Mouse (Mus musculus) CH12.LX (cell line): ENCODE data around the gene Gm27235. TPM values are rescaled to one million over a fixed set of nuclear protein-coding genes. Genes with fewer than 3 reads are reported as not detected.

ENCODE experiments used
- DNase-seq: peaks from one replicate; pipeline ENCODE4 v3.0.0-alpha.2; 2013; ENCODE audit errors: extremely low read depth
- H3K27ac ChIP-seq: 2 replicates; pipeline ENCODE4 v1.5.1; 2012; ENCODE audit warnings: low read depth, mild to moderate bottlenecking, control low read depth, moderate library complexity; ENCODE audit not compliant: insufficient read depth
- H3K27me3 ChIP-seq: replicated peaks from 2 replicates; pipeline ENCODE3; 2012; ENCODE audit warnings: inconsistent platforms
- H3K36me3 ChIP-seq, 2 experiments: replicated peaks in 1 of 2; 2 replicates each; pipeline versions ENCODE3 to v1.6.1; 2012; ENCODE audit warnings: inconsistent platforms in 1 of 2, low read length in 1 of 2, mild to moderate bottlenecking in 1 of 2, mixed read lengths in 1 of 2, moderate library complexity in 1 of 2; ENCODE audit not compliant: control insufficient read depth in 1 of 2, insufficient read depth in 1 of 2
- H3K4me1 ChIP-seq, 2 experiments: 2 replicates each; pipeline ENCODE4 v1.6.1; 2012; ENCODE audit warnings: inconsistent platforms in 1 of 2, moderate library complexity in 1 of 2; ENCODE audit not compliant: insufficient read depth in 2 of 2, control insufficient read depth in 1 of 2
- H3K4me2 ChIP-seq: 2 replicates; pipeline ENCODE4 v1.6.1; 2012; ENCODE audit warnings: low read depth, mild to moderate bottlenecking, control low read depth; ENCODE audit not compliant: poor library complexity, insufficient read depth, severe bottlenecking
- H3K4me3 ChIP-seq, 3 experiments: fragments of 150-350 bp in 1 of 3; sonication (generic) in 1 of 3; replicated peaks in 1 of 3; 2 replicates each; pipeline versions ENCODE3 to v1.5.1; 2011 to 2012; ENCODE audit warnings: low read depth in 2 of 3, low read length in 2 of 3, mild to moderate bottlenecking in 2 of 3, moderate library complexity in 2 of 3, control low read depth in 1 of 3, improper control_type of control experiment in 1 of 3, inconsistent platforms in 1 of 3, mixed read lengths in 1 of 3; ENCODE audit not compliant: poor library complexity in 1 of 3
- H3K79me2 ChIP-seq: replicated peaks from 2 replicates; pipeline ENCODE4 v1.6.1; 2012; ENCODE audit warnings: mild to moderate bottlenecking, moderate library complexity; ENCODE audit not compliant: control insufficient read depth, poor library complexity, insufficient read depth, severe bottlenecking; ENCODE audit errors: extremely low read depth
- H3K9ac ChIP-seq: 2 replicates; pipeline ENCODE4 v1.6.1; 2012; ENCODE audit warnings: low read depth, mild to moderate bottlenecking, control low read depth, moderate library complexity; ENCODE audit not compliant: insufficient read depth
- H3K9me3 ChIP-seq: replicated peaks from 2 replicates; pipeline ENCODE3; 2012; ENCODE audit warnings: low read length, inconsistent platforms, mixed read lengths
- CHD1 ChIP-seq: IDR thresholded peaks from 2 replicates; pipeline ENCODE4 v1.6.1; 2012; ENCODE audit warnings: low read depth, low read length, improper control_type of control experiment, inconsistent platforms
- CHD2 ChIP-seq: IDR thresholded peaks from 2 replicates; pipeline ENCODE4 v1.6.1; 2011; ENCODE audit warnings: low read length, improper control_type of control experiment
- CTCF ChIP-seq, 2 experiments: IDR thresholded peaks in 1 of 2; conservative IDR thresholded peaks in 1 of 2; 2 replicates each; pipeline ENCODE4 v1.5.1; 2011 to 2012; ENCODE audit warnings: low read depth in 2 of 2, low read length in 2 of 2, improper control_type of control experiment in 1 of 2, inconsistent platforms in 1 of 2, mild to moderate bottlenecking in 1 of 2, moderate library complexity in 1 of 2
- E2F4 ChIP-seq: IDR thresholded peaks from 2 replicates; pipeline ENCODE4 v1.6.1; 2011; ENCODE audit warnings: low read depth, low read length, improper control_type of control experiment; ENCODE audit not compliant: insufficient replicate concordance
- ELF1 ChIP-seq: IDR thresholded peaks from 2 replicates; pipeline ENCODE4 v1.6.1; 2014; ENCODE audit warnings: low read depth, mild to moderate bottlenecking, inconsistent platforms, low read length, improper control_type of control experiment
- ETS1 ChIP-seq: conservative IDR thresholded peaks from 2 replicates; pipeline ENCODE4 v1.6.1; 2012; ENCODE audit warnings: low read depth, mild to moderate bottlenecking, inconsistent platforms, low read length, improper control_type of control experiment, moderate library complexity
- GABPA ChIP-seq: IDR thresholded peaks from 2 replicates; pipeline ENCODE4 v1.6.1; 2012; ENCODE audit warnings: low read depth, low read length, improper control_type of control experiment, inconsistent platforms; ENCODE audit not compliant: insufficient replicate concordance
- JUND ChIP-seq: conservative IDR thresholded peaks from 2 replicates; pipeline ENCODE4 v1.6.1; 2011; ENCODE audit warnings: low read depth, low read length, improper control_type of control experiment
- MAFK ChIP-seq: IDR thresholded peaks from 2 replicates; pipeline ENCODE4 v1.6.1; 2011; ENCODE audit warnings: low read length, improper control_type of control experiment; ENCODE audit not compliant: insufficient replicate concordance
- MAX ChIP-seq: IDR thresholded peaks from 2 replicates; pipeline ENCODE4 v1.6.1; 2011; ENCODE audit warnings: low read length, improper control_type of control experiment
- MAZ ChIP-seq: IDR thresholded peaks from 2 replicates; pipeline ENCODE4 v1.6.1; 2012; ENCODE audit warnings: low read depth, mild to moderate bottlenecking, inconsistent platforms, low read length, improper control_type of control experiment, moderate library complexity
- MYC ChIP-seq: IDR thresholded peaks from 2 replicates; pipeline ENCODE4 v1.6.1; 2011; ENCODE audit warnings: low read depth, mild to moderate bottlenecking, improper control_type of control experiment, low read length
- PAX5 ChIP-seq: IDR thresholded peaks from 2 replicates; pipeline ENCODE4 v1.6.1; 2012; ENCODE audit warnings: low read length, inconsistent platforms, mixed read lengths
- RAD21 ChIP-seq: IDR thresholded peaks from 2 replicates; pipeline ENCODE4 v1.6.1; 2011; ENCODE audit warnings: low read depth, mild to moderate bottlenecking, low read length, improper control_type of control experiment, moderate library complexity
- SIN3A ChIP-seq: IDR thresholded peaks from 2 replicates; pipeline ENCODE4 v1.6.1; 2012; ENCODE audit warnings: low read length, improper control_type of control experiment, inconsistent platforms
- SMC3 ChIP-seq: IDR thresholded peaks from 2 replicates; pipeline ENCODE4 v1.6.1; 2011; ENCODE audit warnings: low read depth, low read length, improper control_type of control experiment
- TBP ChIP-seq: conservative IDR thresholded peaks from 2 replicates; pipeline ENCODE4 v1.6.1; 2011; ENCODE audit warnings: low read depth, low read length, improper control_type of control experiment
- TCF12 ChIP-seq: IDR thresholded peaks from 2 replicates; pipeline ENCODE4 v1.6.1; 2014; ENCODE audit warnings: low read depth, mild to moderate bottlenecking, inconsistent platforms, low read length, improper control_type of control experiment
- UBTF ChIP-seq: IDR thresholded peaks from 2 replicates; pipeline ENCODE4 v1.6.1; 2012; ENCODE audit warnings: low read depth, mild to moderate bottlenecking, inconsistent platforms, low read length, improper control_type of control experiment, moderate library complexity
- USF1 ChIP-seq: IDR thresholded peaks from 2 replicates; pipeline ENCODE4 v1.6.1; 2014; ENCODE audit warnings: low read depth, mild to moderate bottlenecking, inconsistent platforms, low read length, improper control_type of control experiment
- ZNF384 ChIP-seq: IDR thresholded peaks from 2 replicates; pipeline ENCODE4 v1.6.1; 2012; ENCODE audit warnings: low read depth, low read length, improper control_type of control experiment, inconsistent platforms
- dilution Hi-C: fragments of 300-500 bp; cut with MboI; formaldehyde crosslinking; loops from 2 replicates; pipeline ENCODE4 v1.14.3; 2020; ENCODE audit warnings: low sequenced_read_pairs; ENCODE audit not compliant: extremely low pct_unique_long_range_greater_than_20kb, extremely low pct_ligation_motif_present
- in situ Hi-C: fragments of 300-500 bp; cut with MboI; formaldehyde crosslinking; loops from 3 replicates; pipeline ENCODE4 v1.14.3; 2019; ENCODE audit warnings: low sequenced_read_pairs, low pct_ligation_motif_present, low pct_unique_long_range_greater_than_20kb, mixed read lengths
- polyA plus RNA-seq: library from polyadenylated mRNA; unstranded; fragments of >175 nt; gene quantifications from 2 replicates; pipeline ENCODE4 v1.2.1, GENCODE M21; 2012; ENCODE audit warnings: low read depth; ENCODE audit not compliant: insufficient read length
- total RNA-seq, 2 experiments: library from RNA; depleted of rRNA; stranded (reverse); fragments of 300-350 nt in 1 of 2; fragments of >200 nt in 1 of 2; gene quantifications; 2 replicates each; pipeline ENCODE4 v1.2.3; 2012 to 2014

Gm27235 gene
- total and polyA plus RNA-seq, 3 experiments: not detected

DNA sequence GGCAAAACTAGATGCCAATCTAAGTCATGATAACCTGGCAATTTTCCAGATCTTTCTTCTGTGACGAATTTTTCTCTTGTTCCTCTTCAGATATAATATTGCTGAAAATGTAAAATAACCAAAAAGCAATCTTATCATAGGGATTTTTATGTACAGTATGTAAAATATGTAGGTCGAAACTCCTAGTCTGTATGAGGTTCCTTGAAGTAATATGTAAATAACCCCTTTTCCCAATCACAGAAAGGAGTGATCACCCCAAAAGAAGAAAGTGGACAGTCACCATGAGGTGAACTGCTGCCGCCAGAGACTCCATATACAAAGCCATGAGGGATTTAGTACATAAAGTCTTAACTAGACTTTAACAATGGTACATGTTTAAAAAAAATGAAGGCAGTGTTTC lies 11.9 kb downstream of the Gm27235 start, which contains the start of gene Gm17727 (continued):
- no peak for TF ChIP-seq SIN3A

DNA sequence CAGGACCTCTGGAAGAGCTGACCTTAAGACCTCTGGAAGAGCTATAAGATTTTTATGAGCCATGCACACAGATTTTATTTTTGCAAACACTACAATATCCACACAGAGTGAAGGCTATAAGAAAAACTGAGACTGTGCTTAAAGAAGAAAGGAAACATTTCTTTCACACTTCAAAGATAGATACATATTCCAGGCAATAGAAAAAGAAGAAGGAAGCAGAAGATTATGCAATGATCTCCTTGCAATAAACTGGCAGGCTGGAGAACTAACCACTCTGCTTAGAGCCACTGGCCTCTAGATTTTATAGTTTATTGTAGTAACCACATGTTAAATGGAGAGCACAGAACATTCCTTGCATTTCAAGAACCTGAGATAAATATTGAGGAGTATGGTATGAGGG lies 33.1 kb downstream of the Gm27235 start:
- DNase-seq: no peak
- Histone ChIP-seq H3K4me1 (no peaks in the 10 kb centered on the region), H3K27ac (no peak overlapping the region), H3K9ac (no peak overlapping the region), H3K79me2 (no peaks in the 10 kb centered on the region), H3K4me2 (no peak overlapping the region), H3K27me3 (peaks cover 27% of the 10 kb centered on the region), H3K4me3 (no peak overlapping the region), H3K36me3 (no peaks in the 10 kb centered on the region), H3K9me3 (no peaks in the 10 kb centered on the region)
- no peak for TF ChIP-seq GABPA
- dilution Hi-C loops (no loop called here), in situ Hi-C loops (no loop called here)

DNA sequence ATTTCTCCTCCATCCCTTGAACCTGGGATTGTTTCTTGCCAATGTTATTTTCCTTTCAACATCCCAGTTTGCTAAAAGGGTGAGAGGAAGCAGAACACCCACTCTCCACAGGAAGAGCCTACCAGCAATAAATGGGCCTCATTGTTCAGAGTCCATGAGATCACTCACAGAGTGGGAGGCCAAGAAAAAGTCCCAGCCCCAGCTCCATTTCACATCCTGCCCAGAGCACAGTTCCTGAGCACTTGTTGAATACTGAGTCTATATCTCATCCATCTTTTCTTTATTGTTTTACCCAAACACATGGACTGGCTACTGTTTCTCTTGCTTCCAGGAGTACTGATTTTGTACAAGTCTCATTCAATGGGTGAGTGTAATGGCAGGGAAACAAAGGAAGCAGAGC lies 49.2 kb downstream of the Gm27235 start, which contains the start of gene Gm17677:
Gm17677 (plus strand) TSS at position 301 of the 400 bp plus-strand sequence.
- DNase-seq: no peak
- TF ChIP-seq MAX (no peak), MAZ (no peak), MYC (no peak), TBP (no peak), RAD21 (no peak), JUND (no peak), ZNF384 (no peak), PAX5 (no peak), ETS1 (no peak), ELF1 (no peak), GABPA (no peak), CTCF (conservative IDR thresholded peaks at IDR 0.05 in 1 of 2, IDR thresholded peaks at IDR 0.05 in 1 of 2; ENCODE audit: low read depth in 2 of 2, low read length in 2 of 2) (no peak), TCF12 (no peak), E2F4 (no peak), MAFK (no peak), CHD2 (no peak), SMC3 (no peak), CHD1 (no peak), USF1 (no peak), UBTF (no peak)
- H3K27ac ChIP-seq: no peak within 1 kb of the TSS
- in situ Hi-C loops: no loop called here
- H3K9me3 ChIP-seq: peaks cover 4% of the 10 kb centered on the region
- no peak within 1 kb of the TSS for H3K9ac ChIP-seq
- no peaks in the 10 kb centered on the region for H3K79me2 ChIP-seq
- H3K27me3 ChIP-seq: peaks cover 42% of the 10 kb centered on the region
- no peak within 1 kb of the TSS for H3K4me2 ChIP-seq
- H3K4me1 ChIP-seq: no peaks in the 10 kb centered on the region
- dilution Hi-C loops: no loop called here
- no peaks in the 10 kb centered on the region for H3K36me3 ChIP-seq
- H3K4me3 ChIP-seq: no peak within 1 kb of the TSS

Other genes starting within 250 kb of the Gm27235 start
- gene Ddx25, start 231.6 kb downstream of the Gm27235 start, total RNA-seq (2012; rRNA removed): 0.50 and 0.85 TPM in 2 replicates
- gene Ddx25, start 231.6 kb downstream of the Gm27235 start, total RNA-seq (2014; rRNA removed): 0.44 and 0.68 TPM in 2 replicates
- 0.33 and 0.46 TPM in 2 replicates for gene Ddx25, start 231.6 kb downstream of the Gm27235 start, polyA plus RNA-seq
- 18.0 and 22.5 TPM in 2 replicates for gene Pus3, start 231.5 kb downstream of the Gm27235 start, total RNA-seq (2012; rRNA removed)
- gene Pus3, start 231.5 kb downstream of the Gm27235 start, total RNA-seq (2014; rRNA removed): 40.8 and 45.2 TPM in 2 replicates
- 21.8 and 22.1 TPM in 2 replicates for gene Pus3, start 231.5 kb downstream of the Gm27235 start, polyA plus RNA-seq
- 0.17 and 1.0 TPM in 2 replicates for gene Pate2, start 219.8 kb downstream of the Gm27235 start, total RNA-seq (2012; rRNA removed)
- gene Pate2, start 219.8 kb downstream of the Gm27235 start, total RNA-seq (2014; rRNA removed): 0.24 and 0.59 TPM in 2 replicates
- gene Pate2, start 219.8 kb downstream of the Gm27235 start, polyA plus RNA-seq: 0.41 and 0.68 TPM in 2 replicates
- 15.4 and 16.0 TPM in 2 replicates for gene Hyls1, start 219.7 kb downstream of the Gm27235 start, total RNA-seq (2012; rRNA removed)
- 18.9 and 21.5 TPM in 2 replicates for gene Hyls1, start 219.7 kb downstream of the Gm27235 start, total RNA-seq (2014; rRNA removed)
- 18.3 and 20.2 TPM in 2 replicates for gene Hyls1, start 219.7 kb downstream of the Gm27235 start, polyA plus RNA-seq
- not detected in 2 replicates for gene Pate4, start 178.2 kb downstream of the Gm27235 start, total RNA-seq (2012; rRNA removed)
- gene Pate4, start 178.2 kb downstream of the Gm27235 start, total RNA-seq (2014; rRNA removed): not detected in 2 replicates
- not detected in 2 replicates for gene Pate4, start 178.2 kb downstream of the Gm27235 start, polyA plus RNA-seq
- not detected in 2 replicates for gene Pate3, start 141.9 kb downstream of the Gm27235 start, total RNA-seq (2012; rRNA removed)
- gene Pate3, start 141.9 kb downstream of the Gm27235 start, total RNA-seq (2014; rRNA removed): not detected in 2 replicates
- gene Pate3, start 141.9 kb downstream of the Gm27235 start, polyA plus RNA-seq: not detected in 2 replicates
- gene Pate1, start 102.7 kb downstream of the Gm27235 start, total RNA-seq (2012; rRNA removed): not detected in 2 replicates
- gene Pate1, start 102.7 kb downstream of the Gm27235 start, total RNA-seq (2014; rRNA removed): not detected in 2 replicates
- gene Pate1, start 102.7 kb downstream of the Gm27235 start, polyA plus RNA-seq: not detected in 2 replicates
- gene Gm17677, start 49.1 kb downstream of the Gm27235 start, total RNA-seq (2012; rRNA removed): not detected in 2 replicates
- gene Gm17677, start 49.1 kb downstream of the Gm27235 start, total RNA-seq (2014; rRNA removed): not detected in 2 replicates
- not detected in 2 replicates for gene Gm17677, start 49.1 kb downstream of the Gm27235 start, polyA plus RNA-seq
- gene Gm17727, start 12.0 kb downstream of the Gm27235 start, total RNA-seq (2012; rRNA removed): not detected in 2 replicates
- not detected in 2 replicates for gene Gm17727, start 12.0 kb downstream of the Gm27235 start, total RNA-seq (2014; rRNA removed)
- gene Gm17727, start 12.0 kb downstream of the Gm27235 start, polyA plus RNA-seq: not detected in 2 replicates
- gene D730048I06Rik, start within 50 bp of the Gm27235 start, total RNA-seq (2012; rRNA removed): not detected in 2 replicates
- gene D730048I06Rik, start within 50 bp of the Gm27235 start, total RNA-seq (2014; rRNA removed): not detected in 2 replicates
- gene D730048I06Rik, start within 50 bp of the Gm27235 start, polyA plus RNA-seq: not detected in 2 replicates
- gene 9230110F15Rik, start 54.0 kb upstream of the Gm27235 start, total RNA-seq (2012; rRNA removed): not detected in 2 replicates
- not detected in 2 replicates for gene 9230110F15Rik, start 54.0 kb upstream of the Gm27235 start, total RNA-seq (2014; rRNA removed)
- not detected in 2 replicates for gene 9230110F15Rik, start 54.0 kb upstream of the Gm27235 start, polyA plus RNA-seq
- gene 9230113P08Rik, start 118.3 kb upstream of the Gm27235 start, total RNA-seq (2012; rRNA removed): not detected in 2 replicates
- not detected in 2 replicates for gene 9230113P08Rik, start 118.3 kb upstream of the Gm27235 start, total RNA-seq (2014; rRNA removed)
- gene 9230113P08Rik, start 118.3 kb upstream of the Gm27235 start, polyA plus RNA-seq: not detected in 2 replicates